Mouse (Mus musculus) liver, adult 2 months (tissue): ENCODE measurements around the gene Rpap3. TPM values are rescaled to one million over a fixed set of nuclear protein-coding genes. Genes with fewer than 3 reads are reported as not detected.
A peak's percentile ranks its signal among the peaks of the same experiment; 100 is the strongest.

Source experiments
- DNase-seq: peaks from one replicate; pipeline ENCODE4 v3.0.0-alpha.2; 2011; ENCODE audit warnings: low read depth, low spot score; ENCODE audit errors: extremely low read depth
- H3K27ac ChIP-seq: fragments of 200-500 bp; replicated peaks from 2 replicates; pipeline ENCODE4 v1.5.1; 2012; ENCODE audit warnings: low read depth, mild to moderate bottlenecking, control low read depth, inconsistent platforms, low read length; ENCODE audit not compliant: insufficient read depth
- H3K27me3 ChIP-seq: fragments of 200-500 bp; 2 replicates; pipeline ENCODE4 v1.6.1; 2012; ENCODE audit warnings: mild to moderate bottlenecking, moderate library complexity, low read length, inconsistent platforms; ENCODE audit not compliant: control insufficient read depth, insufficient read depth
- H3K36me3 ChIP-seq: fragments of 200-500 bp; 2 replicates; pipeline ENCODE4 v1.6.1; 2012; ENCODE audit warnings: low read length, inconsistent platforms; ENCODE audit not compliant: control insufficient read depth, insufficient read depth
- H3K4me1 ChIP-seq: fragments of 200-500 bp; 2 replicates; pipeline ENCODE4 v1.6.1; 2011; ENCODE audit warnings: low read length; ENCODE audit not compliant: control insufficient read depth, insufficient read depth
- H3K4me3 ChIP-seq: fragments of 200-500 bp; 2 replicates; pipeline ENCODE4 v1.5.1; 2011; ENCODE audit warnings: low read depth, mild to moderate bottlenecking, control low read depth, low read length, moderate library complexity; ENCODE audit not compliant: insufficient read depth
- H3K79me2 ChIP-seq: fragments of 200-500 bp; 2 replicates; pipeline ENCODE4 v1.6.1; 2012; ENCODE audit warnings: inconsistent platforms, mild to moderate bottlenecking, low read length, moderate library complexity; ENCODE audit not compliant: control insufficient read depth, insufficient read depth
- H3K9ac ChIP-seq: fragments of 200-500 bp; 2 replicates; pipeline ENCODE4 v1.6.1; 2012; ENCODE audit warnings: low read depth, mild to moderate bottlenecking, control low read depth, inconsistent platforms, low read length
- CTCF ChIP-seq: fragments of 200-500 bp; IDR thresholded peaks from 2 replicates; pipeline ENCODE4 v1.5.1; 2011; ENCODE audit warnings: low read depth, low read length, control low read depth
- POLR2A ChIP-seq: fragments of 200-500 bp; IDR thresholded peaks from 2 replicates; pipeline ENCODE4 v1.6.1; 2011; ENCODE audit warnings: low read length, control low read depth; ENCODE audit not compliant: insufficient read depth; ENCODE audit errors: extremely low read depth
- WGBS: fragments of 180-500 bp; shearing (Covaris S2); methylation state at CpG from one replicate; pipeline ENCODE4 v1.1.7; 2018; 5-methylcytosine and 5-hydroxymethylcytosine counted together
- polyA plus RNA-seq: library from polyadenylated mRNA; depleted of rRNA; stranded (reverse); fragments of >200 nt; gene quantifications from 2 replicates; pipeline ENCODE4 v1.2.3, GENCODE M21; 2012
- total RNA-seq: library from RNA; depleted of rRNA; stranded (reverse); fragments of >200 nt; gene quantifications from 2 replicates; pipeline ENCODE4 v1.2.3, GENCODE M21; 2014

The Rpap3 gene
- total and polyA plus RNA-seq, 2 experiments = 2.2 to 8.7 TPM

DNA sequence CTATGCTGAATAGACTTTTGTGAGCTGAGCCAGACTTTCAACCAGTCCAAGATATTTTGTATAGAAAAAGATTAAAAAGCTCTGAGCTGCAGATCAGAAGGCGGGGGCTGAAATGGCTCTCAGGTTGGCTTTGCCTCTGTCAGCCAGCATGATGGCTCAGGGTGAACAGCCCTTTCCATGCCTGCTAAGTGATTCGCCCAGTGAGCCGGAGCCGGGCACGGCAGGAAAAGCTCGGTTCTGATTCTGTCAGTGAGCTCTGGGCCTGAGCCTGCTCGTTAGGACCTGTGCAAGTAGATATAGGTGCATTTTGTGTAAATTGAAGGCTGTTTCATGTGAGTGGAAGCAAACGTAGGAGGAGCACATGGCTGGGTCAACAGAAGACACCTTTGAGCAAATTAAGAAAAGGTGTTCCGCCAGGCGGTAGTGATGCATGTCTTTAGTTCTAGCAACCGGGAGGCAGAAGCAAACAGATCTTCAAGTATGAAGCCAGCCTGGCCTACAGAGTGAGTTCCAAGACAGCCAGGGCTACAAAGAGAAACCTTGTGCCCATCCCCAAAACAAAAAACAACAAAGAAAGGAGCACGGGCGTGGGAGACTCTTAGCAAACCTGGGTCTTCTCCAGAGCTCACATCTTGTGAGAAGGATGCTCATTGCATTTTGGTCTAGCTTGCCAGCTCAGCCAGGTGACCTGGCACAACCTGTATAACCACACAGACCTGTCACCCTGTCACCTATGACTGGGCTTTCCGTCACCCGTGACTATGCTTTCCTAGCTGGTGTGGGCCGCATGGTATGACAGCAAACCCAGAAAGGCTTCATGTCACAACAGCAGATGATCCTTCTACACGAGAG, 18.9 kb upstream of the Rpap3 start:
- no peaks in the 10 kb centered on the region for H3K79me2 ChIP-seq
- no peak overlapping the region for H3K27ac ChIP-seq
- no peak overlapping the region for H3K9ac ChIP-seq
- no peaks in the 10 kb centered on the region for H3K36me3 ChIP-seq
- H3K27me3 ChIP-seq = no peaks in the 10 kb centered on the region
- DNase-seq = no peak
- WGBS = 88% methylated on average over 17 of the region's 17 CpGs
- TF ChIP-seq POLR2A (no peak), CTCF (no peak)
- H3K4me1 ChIP-seq = 0 out of 2 replicates have a peak, but pooled peaks cover 1% of the 10 kb centered on the region
- no peak overlapping the region for H3K4me3 ChIP-seq

DNA sequence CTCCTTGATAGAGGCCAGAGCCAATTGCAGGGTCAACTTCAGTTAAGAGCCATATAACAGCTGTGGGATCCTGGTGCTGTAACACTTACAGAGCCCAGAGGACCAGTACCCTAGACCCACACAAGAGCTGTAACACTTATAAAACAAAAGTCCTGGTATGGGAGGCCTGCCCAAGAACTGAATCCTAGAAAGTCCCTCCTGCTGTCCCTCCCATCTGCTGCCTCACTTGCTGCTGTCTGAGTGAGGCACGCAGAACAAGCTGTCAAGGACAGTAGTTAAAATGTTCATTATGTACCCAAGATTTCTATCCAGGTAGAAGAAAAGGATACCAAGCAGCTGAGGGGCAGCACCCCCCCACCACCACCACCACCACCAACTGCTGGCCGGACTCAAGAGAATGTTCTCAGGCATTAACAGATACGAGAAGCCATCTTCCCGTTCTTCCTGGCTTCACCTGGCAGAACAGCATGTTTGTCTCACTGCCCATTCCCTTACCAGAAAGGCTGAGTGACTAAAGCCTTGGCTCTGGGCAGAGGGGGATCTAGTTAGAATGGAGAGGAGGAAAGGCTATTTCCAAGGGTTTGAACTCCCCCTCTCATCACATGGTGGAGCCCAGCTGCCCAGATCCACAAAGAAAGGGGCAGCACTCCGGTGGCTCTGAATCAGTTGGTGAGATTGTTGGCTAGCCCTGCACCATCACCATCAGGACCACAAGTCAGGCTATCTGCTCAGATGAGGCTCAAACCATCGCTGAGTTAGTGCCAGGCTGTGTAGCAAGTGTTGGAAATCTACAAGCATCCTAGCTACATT, 18.1 kb upstream of the Rpap3 start:
- no peaks in the 10 kb centered on the region for H3K27me3 ChIP-seq
- H3K27ac ChIP-seq = no peak overlapping the region
- H3K36me3 ChIP-seq = no peaks in the 10 kb centered on the region
- H3K79me2 ChIP-seq = no peaks in the 10 kb centered on the region
- 0 out of 2 replicates have a peak, but pooled peaks cover 1% of the 10 kb centered on the region for H3K4me1 ChIP-seq
- H3K9ac ChIP-seq = no peak overlapping the region
- no peak overlapping the region for H3K4me3 ChIP-seq
- no peak for TF ChIP-seq CTCF
- no peak for TF ChIP-seq POLR2A
- DNase-seq = no peak
- WGBS = 94% methylated on average over 6 of the region's 6 CpGs

DNA sequence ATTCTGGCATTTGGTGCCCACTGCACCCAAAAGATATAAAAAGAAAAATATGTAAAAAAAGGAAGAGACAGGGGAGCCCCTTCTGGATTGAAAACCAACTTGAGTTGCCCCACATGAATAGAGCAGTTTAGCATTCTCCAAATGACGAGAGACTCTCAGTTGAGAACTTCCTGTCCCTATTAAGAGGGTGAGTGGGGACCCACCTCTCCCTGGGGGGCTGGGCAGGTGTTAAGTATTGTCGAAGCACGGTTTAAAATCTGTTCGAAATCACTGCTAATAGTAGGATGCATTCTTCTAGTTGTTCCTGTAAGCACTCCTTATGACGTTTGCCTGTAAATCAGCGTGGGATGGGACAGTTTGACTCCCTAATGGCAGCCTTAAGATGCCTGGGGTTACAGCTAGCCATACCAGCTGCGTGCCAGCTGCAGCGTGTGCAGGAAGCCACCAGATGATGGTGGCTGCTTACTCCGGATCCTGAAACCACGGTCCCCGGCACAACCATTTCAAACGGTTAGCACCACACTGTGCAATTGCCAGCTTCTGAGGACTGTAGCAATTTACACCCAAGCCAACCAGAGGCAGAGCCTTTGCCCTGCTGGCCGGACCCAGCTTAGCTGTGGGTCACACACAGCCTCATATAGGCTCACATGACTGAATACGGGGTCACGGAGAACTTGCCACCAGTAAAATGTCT, 15.5 kb upstream of the Rpap3 start:
- no peak overlapping the region for H3K27ac ChIP-seq

DNA sequence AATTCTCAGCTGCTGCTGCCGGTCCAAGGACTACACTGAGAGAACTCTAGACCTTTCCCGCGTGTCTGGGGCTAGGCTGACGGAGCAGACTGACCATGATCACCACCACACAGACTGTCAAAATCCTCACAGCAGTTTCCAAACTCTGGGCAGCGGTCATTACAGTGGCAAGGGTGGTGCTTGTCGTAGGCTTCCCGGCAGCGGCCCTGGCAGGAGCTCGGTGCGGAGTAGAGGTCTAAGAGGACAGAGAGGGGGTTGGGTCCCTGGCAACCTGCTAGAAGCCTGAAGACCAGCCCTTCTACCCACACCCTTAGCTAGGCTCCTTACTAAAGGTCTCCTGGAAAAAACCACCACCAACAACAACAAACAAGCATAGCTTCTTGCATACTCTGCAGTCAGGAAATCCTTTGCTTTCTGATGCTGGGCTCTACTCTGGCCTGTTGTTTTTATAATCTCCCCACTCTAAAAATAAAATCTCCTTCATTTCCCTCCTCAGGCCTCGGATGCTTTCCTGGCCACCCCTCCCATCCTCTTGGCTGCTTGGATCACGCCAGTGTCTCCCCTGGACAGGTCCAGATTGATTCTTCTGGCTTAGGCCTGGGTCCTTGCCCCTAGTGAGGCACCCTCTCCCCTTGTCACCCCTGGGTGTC, 14.5 kb upstream of the Rpap3 start:
- Histone ChIP-seq H3K27ac (peak overlapping the region; percentile 89), H3K79me2 (no peaks in the 10 kb centered on the region), H3K4me1 (no peaks in the 10 kb centered on the region), H3K4me3 (peak overlapping the region; percentile 32; the same call in 1 of the 2 replicates), H3K27me3 (no peaks in the 10 kb centered on the region), H3K36me3 (no peaks in the 10 kb centered on the region), H3K9ac (peak overlapping the region; percentile 51)
- 80% methylated on average over 12 of the region's 12 CpGs for WGBS
- DNase-seq = no peak
- TF ChIP-seq POLR2A (no peak), CTCF (no peak)

More for the DNA sequence above, 15.5 kb upstream of the Rpap3 start:
- H3K79me2 ChIP-seq = no peaks in the 10 kb centered on the region
- H3K4me3 ChIP-seq = no peak overlapping the region
- no peak for DNase-seq
- H3K4me1 ChIP-seq = no peaks in the 10 kb centered on the region
- WGBS = 73% methylated on average over 15 of the region's 15 CpGs
- H3K36me3 ChIP-seq = no peaks in the 10 kb centered on the region
- H3K9ac ChIP-seq = no peak overlapping the region
- TF ChIP-seq POLR2A (no peak), CTCF (no peak)
- H3K27me3 ChIP-seq = no peaks in the 10 kb centered on the region

DNA sequence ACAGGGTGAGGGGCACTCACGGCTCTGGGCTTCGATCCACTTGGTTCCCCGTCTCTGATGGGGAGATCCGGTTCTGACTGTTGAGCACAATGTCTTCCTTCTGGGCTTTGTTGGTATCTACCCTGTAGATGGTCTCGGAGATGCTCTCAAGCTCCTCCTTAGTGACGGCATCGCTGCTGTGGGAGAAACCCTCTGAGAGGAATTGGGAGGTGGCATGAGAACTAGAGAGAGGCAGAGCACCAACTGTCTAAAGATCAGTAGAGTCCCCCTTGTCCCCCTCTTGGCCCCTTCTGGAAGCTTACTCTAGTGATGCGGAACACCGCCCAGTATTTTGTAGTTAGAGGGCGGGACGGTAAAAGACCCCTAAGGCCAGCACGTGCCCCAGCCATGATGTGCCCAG, 13.9 kb upstream of the Rpap3 start:
- DNase-seq = no peak
- H3K79me2 ChIP-seq = no peaks in the 10 kb centered on the region
- no peaks in the 10 kb centered on the region for H3K36me3 ChIP-seq
- TF ChIP-seq CTCF (no peak), POLR2A (no peak)
- H3K9ac ChIP-seq = peak overlapping the region; percentile 51; the same call in 1 of the 2 replicates
- H3K27ac ChIP-seq = peak overlapping the region; percentile 89
- H3K4me3 ChIP-seq = no peak overlapping the region
- WGBS = 86% methylated on average over 12 of the region's 12 CpGs
- H3K4me1 ChIP-seq = no peaks in the 10 kb centered on the region
- H3K27me3 ChIP-seq = no peaks in the 10 kb centered on the region
